Mouse (Mus musculus) layer of hippocampus, adult 6 months (tissue): Measurements from ENCODE around the gene Myh14. TPM values are rescaled to one million over a fixed set of nuclear protein-coding genes. Genes with fewer than 3 reads are reported as not detected.

Experiments
- long read RNA-seq, 2 experiments: library from polyadenylated mRNA; unstranded; transcript quantifications; one replicate each; pipeline ENCODE4 v2.0.0; 2019 to 2020
- polyA plus RNA-seq: library from polyadenylated mRNA; unstranded; fragments of <200 nt; fragmentation: Nextera tagmentation; gene quantifications from 2 replicates; pipeline ENCODE4 v1.2.3, GENCODE M21; 2021

The Myh14 gene
- 29.7 and 33.9 TPM in 2 replicates for polyA plus RNA-seq
- long read RNA-seq, experiment 1, partial matches to known transcripts: 28 of 28 reads
- long read RNA-seq, experiment 1, other reads (novel, unspliced or antisense): 0 of 28 reads
- long read RNA-seq, experiment 2, full-length matches to known transcripts: 3 of 52 reads
- long read RNA-seq, experiment 2, partial matches to known transcripts: 37 of 52 reads
- long read RNA-seq, experiment 2, other reads (novel, unspliced or antisense): 12 of 52 reads

GRCm38 (mm10) chr7:44670803-44671202, at the start of gene Myh14:
TSS of gene Myh14 (minus strand) at chr7:44670843.

GRCm38 (mm10) chr7:44708574-44708973, 37.9 kb upstream of the Myh14 start, which contains the start of gene Izumo2:
TSS of gene Izumo2 (plus strand) at chr7:44708742.

GRCm38 (mm10) chr7:44590402-44591347, 80.0 kb downstream of the Myh14 start, which contains the start of gene Kcnc3:
TSS of gene Kcnc3 (plus strand) at chr7:44590664.

GRCm38 (mm10) chr7:44572213-44572701, 98.4 kb downstream of the Myh14 start, which contains the start of gene Napsa:
TSS of gene Napsa (plus strand) at chr7:44572380.

Other genes starting within 250 kb of the Myh14 start
- gene Lrrc4b, start 241.8 kb downstream of the Myh14 start, polyA plus RNA-seq: 8.4 and 10.6 TPM in 2 replicates
- gene Aspdh, start 205.5 kb downstream of the Myh14 start, polyA plus RNA-seq: 0.99 and 1.0 TPM in 2 replicates
- 88.4 and 99.9 TPM in 2 replicates for gene Josd2, start 202.9 kb downstream of the Myh14 start, polyA plus RNA-seq
- gene Emc10, start 174.3 kb downstream of the Myh14 start, polyA plus RNA-seq: 272 and 282 TPM in 2 replicates
- gene Fam71e1, start 174.3 kb downstream of the Myh14 start, polyA plus RNA-seq: 7.0 and 9.4 TPM in 2 replicates
- 0.04 TPM in 1 of 2 replicates, not detected in the other for gene Mybpc2, start 146.2 kb downstream of the Myh14 start, polyA plus RNA-seq
- gene Spib, start 138.8 kb downstream of the Myh14 start, polyA plus RNA-seq: not detected in 2 replicates
- 5.1 and 6.8 TPM in 2 replicates for gene Pold1, start 122.0 kb downstream of the Myh14 start, polyA plus RNA-seq
- gene Nr1h2, start 116.9 kb downstream of the Myh14 start, polyA plus RNA-seq: 35.5 and 38.6 TPM in 2 replicates
- gene Napsa, start 98.5 kb downstream of the Myh14 start, polyA plus RNA-seq: 0.09 and 0.10 TPM in 2 replicates
- gene Kcnc3, start 80.2 kb downstream of the Myh14 start, polyA plus RNA-seq: 3.3 and 4.2 TPM in 2 replicates
- gene Izumo2, start 37.9 kb upstream of the Myh14 start, polyA plus RNA-seq: not detected in 2 replicates
- 35.9 and 36.4 TPM in 2 replicates for gene Vrk3, start 77.6 kb upstream of the Myh14 start, polyA plus RNA-seq
- 0.11 and 0.16 TPM in 2 replicates for gene Zfp473, start 80.2 kb upstream of the Myh14 start, polyA plus RNA-seq
- 10.2 and 10.5 TPM in 2 replicates for gene Nup62, start 145.2 kb upstream of the Myh14 start, polyA plus RNA-seq
- 0.57 and 0.79 TPM in 2 replicates for gene Il4i1, start 145.5 kb upstream of the Myh14 start, polyA plus RNA-seq
- gene Atf5, start 145.8 kb upstream of the Myh14 start, polyA plus RNA-seq: 0.68 and 0.74 TPM in 2 replicates
- gene Akt1s1, start 178.1 kb upstream of the Myh14 start, polyA plus RNA-seq: 30.7 and 33.9 TPM in 2 replicates
- gene Tbc1d17, start 178.2 kb upstream of the Myh14 start, polyA plus RNA-seq: 57.9 and 60.7 TPM in 2 replicates
- 27.8 and 30.3 TPM in 2 replicates for gene Pnkp, start 186.3 kb upstream of the Myh14 start, polyA plus RNA-seq
- 147 and 187 TPM in 2 replicates for gene Ptov1, start 198.9 kb upstream of the Myh14 start, polyA plus RNA-seq
- 143 and 184 TPM in 2 replicates for gene Med25, start 221.9 kb upstream of the Myh14 start, polyA plus RNA-seq
- 12.1 TPM in 2 replicates for gene Fuz, start 225.2 kb upstream of the Myh14 start, polyA plus RNA-seq